Mouse (Mus musculus): ENCODE data around the gene Lnpep.

GRCm38 (mm10) chr17:17624957-17625586, at the start of gene Lnpep:
- TF ChIP-seq POLR2A (IDR thresholded peaks at IDR 0.05; ENCODE audit: insufficient read length, low read depth) (peak; percentile 77), SRF (IDR thresholded peaks at IDR 0.05; ENCODE audit: control insufficient read depth, insufficient read length, low read depth) (peak; percentile 76), MYOD1 (IDR thresholded peaks at IDR 0.05; ENCODE audit: control insufficient read depth in 1 of 3, insufficient read length in 2 of 3, low read depth in 2 of 3) (peak in 2 of 3 experiments; percentile 23 to 62)
